Mouse (Mus musculus): Measurements from ENCODE around the gene 1700010B08Rik.

DNA sequence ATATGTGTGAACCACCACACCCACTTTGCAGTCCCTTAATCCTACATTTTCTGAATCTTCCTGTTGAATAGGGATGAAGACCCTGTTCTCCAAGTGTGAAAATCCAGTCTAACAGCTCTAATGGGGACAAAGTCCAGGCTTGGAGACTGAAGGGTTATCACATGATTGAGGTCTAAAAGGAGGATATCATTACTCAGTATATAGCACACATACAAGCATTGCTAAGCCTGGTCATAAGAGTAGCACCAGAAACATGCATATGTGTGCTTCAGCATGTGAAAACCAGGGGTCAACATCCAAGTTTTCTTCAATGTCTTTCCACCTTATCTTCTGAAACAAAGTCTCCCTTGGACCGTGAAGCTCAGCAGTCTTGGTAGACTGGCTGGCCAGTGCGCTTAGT lies 40.6 kb upstream of the 1700010B08Rik start:
- no peak for TF ChIP-seq HCFC1 (IDR thresholded peaks at IDR 0.05; ENCODE audit: borderline replicate concordance, insufficient read depth, low read length)
- no peak for TF ChIP-seq ZNF384 (IDR thresholded peaks at IDR 0.05; ENCODE audit: low read depth, low read length)
- TF ChIP-seq MAFK (IDR thresholded peaks at IDR 0.05; ENCODE audit: insufficient read depth, low read depth, low read length) = no peak

All from ES-E14 (cell line).